Mouse (Mus musculus): ENCODE data around the gene Hoxc10. TPM values are rescaled to one million over a fixed set of nuclear protein-coding genes. Genes with fewer than 3 reads are reported as not detected.

The Hoxc10 gene
- polyA plus RNA-seq, 1 experiment from 2014 or later: 51.3 TPM

GRCm38 (mm10) chr15:102981379-102982288, 15.0 kb downstream of the Hoxc10 start:
- H3K27me3 ChIP-seq (replicated peaks): peaks cover 16% of the 10 kb centered on the region; the same call in 1 of the 2 replicates
- WGBS: under 1% methylated on average over 88 of the region's 88 CpGs
- peak overlapping the region; percentile 70 for H3K4me2 ChIP-seq
- peaks cover 59% of the 10 kb centered on the region for H3K4me1 ChIP-seq
- peak overlapping the region; percentile 64 for H3K4me3 ChIP-seq (replicated peaks)
- H3K27ac ChIP-seq (replicated peaks): peak overlapping the region; percentile 95
- H3K9me3 ChIP-seq (replicated peaks): no peaks in the 10 kb centered on the region
- 0 out of 2 replicates have a peak, but pooled peaks have one; percentile 10 for ATAC-seq (ENCODE audit: low FRiP score)
- H3K36me3 ChIP-seq: no peaks in the 10 kb centered on the region
- peak overlapping the region; percentile 93 for H3K9ac ChIP-seq (replicated peaks)

- peaks cover 8% of the 10 kb centered on the region; the same call in 1 of the 2 replicates for H3K27me3 ChIP-seq (replicated peaks)
Observed at GRCm38 (mm10) chr15:102983716-102984115, 17.1 kb downstream of the Hoxc10 start.

GRCm38 (mm10) chr15:102984521-102984920, 17.9 kb downstream of the Hoxc10 start:
- H3K27me3 ChIP-seq (replicated peaks): peaks cover 2% of the 10 kb centered on the region; the same call in 1 of the 2 replicates
- peak overlapping the region; percentile 70 for H3K4me2 ChIP-seq
- no peak for ATAC-seq (ENCODE audit: low FRiP score)
- peaks cover 76% of the 10 kb centered on the region for H3K4me1 ChIP-seq
- H3K27ac ChIP-seq (replicated peaks): peak overlapping the region; percentile 75
- H3K4me3 ChIP-seq (replicated peaks): peak overlapping the region; percentile 64
- 3% methylated on average over 10 of the region's 10 CpGs for WGBS
- no peaks in the 10 kb centered on the region for H3K9me3 ChIP-seq (replicated peaks)
- no peaks in the 10 kb centered on the region for H3K36me3 ChIP-seq
- peak overlapping the region; percentile 58 for H3K9ac ChIP-seq (replicated peaks)

More at GRCm38 (mm10) chr15:102983716-102984115, 17.1 kb downstream of the Hoxc10 start:
- Histone ChIP-seq H3K9ac (replicated peaks) (peak overlapping the region; percentile 58), H3K4me1 (peaks cover 72% of the 10 kb centered on the region), H3K9me3 (replicated peaks) (no peaks in the 10 kb centered on the region), H3K27ac (replicated peaks) (peak overlapping the region; percentile 76), H3K4me2 (peak overlapping the region; percentile 70), H3K36me3 (no peaks in the 10 kb centered on the region), H3K4me3 (replicated peaks) (peak overlapping the region; percentile 64)
- no peak for ATAC-seq (ENCODE audit: low FRiP score)
- 3% methylated on average over 12 of the region's 12 CpGs for WGBS

DNA sequence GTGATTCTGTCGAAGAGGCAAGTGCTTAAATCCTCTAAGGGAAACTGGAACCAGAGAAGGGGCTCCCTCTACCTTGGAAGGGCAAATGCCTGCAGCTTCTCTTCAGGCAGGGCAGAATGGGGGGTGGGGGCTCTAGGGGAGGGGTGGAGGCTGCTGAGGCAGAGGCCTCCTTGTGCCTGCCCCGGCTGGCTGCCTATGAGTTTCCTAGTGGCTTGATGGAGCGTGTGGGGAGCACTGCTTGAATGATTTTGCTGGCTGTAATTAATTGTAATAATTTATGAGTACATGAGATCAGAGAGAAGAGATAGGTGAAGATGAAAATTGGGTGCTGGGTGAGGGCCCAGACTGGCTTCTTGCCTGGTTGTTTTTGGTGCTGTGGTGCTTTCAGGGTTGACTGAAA, 18.3 kb downstream of the Hoxc10 start:
- Histone ChIP-seq H3K36me3 (no peaks in the 10 kb centered on the region), H3K27me3 (replicated peaks) (peaks cover 2% of the 10 kb centered on the region; the same call in 1 of the 2 replicates), H3K4me2 (peak overlapping the region; percentile 70), H3K4me3 (replicated peaks) (peak overlapping the region; percentile 64), H3K9ac (replicated peaks) (peak overlapping the region; percentile 58), H3K4me1 (peaks cover 76% of the 10 kb centered on the region), H3K27ac (replicated peaks) (peak overlapping the region; percentile 75), H3K9me3 (replicated peaks) (no peaks in the 10 kb centered on the region)
- WGBS: 10% methylated on average over 3 of the region's 3 CpGs
- no peak for ATAC-seq (ENCODE audit: low FRiP score)

DNA sequence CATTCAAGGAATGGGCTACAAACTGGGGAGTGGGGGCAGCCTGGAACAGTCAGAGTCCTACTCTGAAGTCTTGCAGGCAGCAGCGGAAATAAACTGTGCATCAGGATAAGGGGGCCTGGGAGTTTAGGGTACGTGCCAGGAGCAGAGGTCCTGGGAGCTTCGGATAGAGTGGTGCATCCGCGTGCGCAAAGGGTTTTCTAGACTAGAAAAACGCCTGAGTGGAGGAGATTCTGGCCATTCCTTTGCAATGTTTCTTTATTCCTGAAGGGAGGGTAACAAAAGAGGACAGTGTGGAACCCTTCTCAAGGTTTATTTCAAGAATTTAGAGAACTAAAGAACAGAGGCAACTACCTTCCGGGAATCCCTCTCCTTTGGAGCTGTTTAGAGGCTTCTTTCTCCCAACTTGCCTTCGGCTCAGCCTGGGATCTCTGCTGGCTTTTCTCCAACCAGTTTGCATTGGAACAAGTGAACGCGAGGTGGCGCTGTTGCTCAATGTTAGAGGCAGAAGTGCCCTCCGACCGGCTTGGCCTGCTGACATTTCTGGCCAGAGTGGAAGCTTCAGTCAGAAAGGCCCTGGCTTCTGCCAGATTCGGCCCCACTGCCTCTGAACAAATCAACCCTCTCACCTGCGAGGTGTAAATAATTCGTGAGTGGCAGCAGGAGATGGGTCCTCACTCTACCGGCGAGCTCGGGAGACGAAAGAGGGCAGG, 20.7 kb downstream of the Hoxc10 start:
- H3K36me3 ChIP-seq: no peaks in the 10 kb centered on the region
- ATAC-seq (ENCODE audit: low FRiP score): peak; percentile 32; the same call in 1 of the 2 replicates
- H3K9me3 ChIP-seq (replicated peaks): no peaks in the 10 kb centered on the region
- peak overlapping the region; percentile 70 for H3K4me2 ChIP-seq
- peak overlapping the region; percentile 75 for H3K27ac ChIP-seq (replicated peaks)
- H3K4me3 ChIP-seq (replicated peaks): peak overlapping the region; percentile 19
- peaks cover 91% of the 10 kb centered on the region for H3K4me1 ChIP-seq
- H3K9ac ChIP-seq (replicated peaks): peak overlapping the region; percentile 30; the same call in 1 of the 2 replicates
- peaks cover 2% of the 10 kb centered on the region; the same call in 1 of the 2 replicates for H3K27me3 ChIP-seq (replicated peaks)
- WGBS: 3% methylated on average over 21 of the region's 21 CpGs

- peaks cover 92% of the 10 kb centered on the region for H3K4me1 ChIP-seq
- H3K36me3 ChIP-seq: no peaks in the 10 kb centered on the region
Observed at GRCm38 (mm10) chr15:102988078-102988477, 21.5 kb downstream of the Hoxc10 start.

GRCm38 (mm10) chr15:102990461-102991397, 24.1 kb downstream of the Hoxc10 start, which contains the start of gene Hoxc8:
Gene Hoxc8, plus strand, starts transcription at chr15:102990607.
- Histone ChIP-seq H3K27me3 (replicated peaks) (peaks cover 2% of the 10 kb centered on the region; the same call in 1 of the 2 replicates), H3K4me2 (peak within 1 kb of the TSS; percentile 82), H3K36me3 (no peaks in the 10 kb centered on the region), H3K4me1 (peaks cover 85% of the 10 kb centered on the region), H3K27ac (replicated peaks) (peak within 1 kb of the TSS; percentile 89), H3K4me3 (replicated peaks) (peak within 1 kb of the TSS; percentile 52), H3K9ac (replicated peaks) (peak within 1 kb of the TSS; percentile 64), H3K9me3 (replicated peaks) (no peaks in the 10 kb centered on the region)
- 2% methylated on average over 66 of the region's 69 CpGs for WGBS
- peak; percentile 57 for ATAC-seq (ENCODE audit: low FRiP score)

More at GRCm38 (mm10) chr15:102988078-102988477, 21.5 kb downstream of the Hoxc10 start:
- Histone ChIP-seq H3K9me3 (replicated peaks) (no peaks in the 10 kb centered on the region), H3K4me3 (replicated peaks) (peak overlapping the region; percentile 19; the same call in 1 of the 2 replicates), H3K9ac (replicated peaks) (0 out of 2 replicates have a peak overlapping the region, but pooled peaks have one; percentile 30), H3K27ac (replicated peaks) (peak overlapping the region; percentile 75; the same call in 1 of the 2 replicates), H3K4me2 (peak overlapping the region; percentile 70), H3K27me3 (replicated peaks) (peaks cover 2% of the 10 kb centered on the region; the same call in 1 of the 2 replicates)
- 31% methylated on average over 5 of the region's 5 CpGs for WGBS
- no peak for ATAC-seq (ENCODE audit: low FRiP score)

- Histone ChIP-seq H3K27ac (replicated peaks) (peak overlapping the region; percentile 89), H3K27me3 (replicated peaks) (peaks cover 2% of the 10 kb centered on the region; the same call in 1 of the 2 replicates), H3K4me2 (peak overlapping the region; percentile 82), H3K4me3 (replicated peaks) (peak overlapping the region; percentile 52), H3K9me3 (replicated peaks) (no peaks in the 10 kb centered on the region), H3K36me3 (no peaks in the 10 kb centered on the region), H3K4me1 (peaks cover 84% of the 10 kb centered on the region), H3K9ac (replicated peaks) (peak overlapping the region; percentile 64)
- ATAC-seq (ENCODE audit: low FRiP score): no peak
- WGBS: 9% methylated on average over 7 of the region's 7 CpGs
Observed at GRCm38 (mm10) chr15:102991782-102992181, 25.2 kb downstream of the Hoxc10 start.

DNA sequence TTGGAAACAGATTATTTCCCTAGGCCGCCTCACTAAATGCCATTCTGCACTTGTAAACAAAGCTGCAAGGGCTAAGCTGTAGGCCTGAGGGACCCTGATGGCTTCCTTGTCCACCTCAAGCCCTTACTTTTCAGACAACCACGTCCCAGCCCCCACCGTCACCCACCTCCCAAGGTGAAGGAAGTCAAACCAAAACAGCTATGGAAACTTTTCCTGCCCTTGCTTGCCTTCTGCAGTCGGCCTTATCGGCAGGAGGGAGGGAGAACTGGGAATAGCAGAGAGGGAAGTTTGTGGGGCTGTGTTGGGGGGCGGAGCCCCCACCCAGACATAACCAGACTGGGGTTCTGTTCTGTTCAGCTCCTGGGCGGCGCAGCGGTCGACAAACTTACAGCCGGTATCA, 25.6 kb downstream of the Hoxc10 start:
- Histone ChIP-seq H3K4me2 (peak overlapping the region; percentile 82), H3K36me3 (no peaks in the 10 kb centered on the region), H3K4me3 (replicated peaks) (peak overlapping the region; percentile 52), H3K9me3 (replicated peaks) (no peaks in the 10 kb centered on the region), H3K27me3 (replicated peaks) (peaks cover 2% of the 10 kb centered on the region; the same call in 1 of the 2 replicates), H3K9ac (replicated peaks) (peak overlapping the region; percentile 64), H3K4me1 (peaks cover 82% of the 10 kb centered on the region), H3K27ac (replicated peaks) (peak overlapping the region; percentile 89)
- 7% methylated on average over 11 of the region's 11 CpGs for WGBS
- ATAC-seq (ENCODE audit: low FRiP score): no peak

DNA sequence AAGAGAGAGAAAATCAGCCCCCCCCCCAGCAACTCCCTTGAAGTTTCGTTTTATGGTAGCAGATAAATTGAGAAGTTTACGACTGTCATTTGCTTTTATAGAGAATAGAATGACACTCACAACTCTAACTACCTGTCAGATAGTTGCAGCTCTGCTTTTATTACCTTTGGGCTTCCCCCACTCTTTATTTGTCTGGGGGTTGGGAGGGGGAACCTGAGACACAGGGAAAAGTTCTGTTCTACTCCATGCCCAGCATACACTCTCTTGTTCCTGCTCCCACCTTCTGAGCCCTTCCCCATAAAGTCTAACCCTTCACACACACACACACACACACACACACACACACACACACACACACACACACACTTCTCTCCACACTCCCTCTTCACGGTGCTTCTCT, 26.3 kb downstream of the Hoxc10 start:
- 7% methylated on average over 3 of the region's 3 CpGs for WGBS
- H3K4me2 ChIP-seq: peak overlapping the region; percentile 82
- H3K36me3 ChIP-seq: no peaks in the 10 kb centered on the region
- peak overlapping the region; percentile 52 for H3K4me3 ChIP-seq (replicated peaks)
- H3K27ac ChIP-seq (replicated peaks): peak overlapping the region; percentile 89; the same call in 1 of the 2 replicates
- no peaks in the 10 kb centered on the region for H3K9me3 ChIP-seq (replicated peaks)
- no peak for ATAC-seq (ENCODE audit: low FRiP score)
- H3K9ac ChIP-seq (replicated peaks): peak overlapping the region; percentile 64; the same call in 1 of the 2 replicates
- H3K27me3 ChIP-seq (replicated peaks): peaks cover 2% of the 10 kb centered on the region; the same call in 1 of the 2 replicates
- peaks cover 82% of the 10 kb centered on the region for H3K4me1 ChIP-seq
